Mouse (Mus musculus): ENCODE measurements at regions not wholly inside any gene's neighbourhood (a gene's known extent, or its start where the extent isn't known, plus 50 kb on each side); places are given as distances from the start of the nearest gene placed in this dataset.
A peak's percentile ranks its signal among the peaks of the same experiment; 100 is the strongest.

GRCm38 (mm10) chr2:123486681-123487080 lies 603.1 kb upstream of the Sema6d start:
- no peak for DNase-seq

DNA sequence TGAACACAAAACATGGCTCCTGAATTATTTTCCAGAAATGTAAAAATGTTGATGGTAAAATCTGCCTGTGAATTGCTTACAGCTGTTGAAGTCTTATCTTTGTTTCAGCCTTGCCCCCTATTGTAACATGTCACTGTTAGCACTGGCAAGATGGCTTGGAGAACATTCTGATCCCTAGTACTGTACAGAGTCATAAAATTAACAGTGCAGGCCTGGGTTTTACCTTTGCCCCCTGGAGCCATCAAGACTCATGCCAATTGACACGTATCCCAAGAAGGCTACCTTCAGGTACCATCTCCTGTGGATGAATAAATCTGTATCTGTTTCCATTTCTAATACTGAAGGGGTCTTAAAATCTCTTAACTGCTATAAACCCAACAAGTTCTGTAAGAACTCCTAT lies 583.6 kb upstream of the Sema6d start:
- DNase-seq = no peak

- DNase-seq = no peak
These were observed 582.7 kb upstream of the Sema6d start for GRCm38 (mm10) chr2:123507095-123507494.

DNA sequence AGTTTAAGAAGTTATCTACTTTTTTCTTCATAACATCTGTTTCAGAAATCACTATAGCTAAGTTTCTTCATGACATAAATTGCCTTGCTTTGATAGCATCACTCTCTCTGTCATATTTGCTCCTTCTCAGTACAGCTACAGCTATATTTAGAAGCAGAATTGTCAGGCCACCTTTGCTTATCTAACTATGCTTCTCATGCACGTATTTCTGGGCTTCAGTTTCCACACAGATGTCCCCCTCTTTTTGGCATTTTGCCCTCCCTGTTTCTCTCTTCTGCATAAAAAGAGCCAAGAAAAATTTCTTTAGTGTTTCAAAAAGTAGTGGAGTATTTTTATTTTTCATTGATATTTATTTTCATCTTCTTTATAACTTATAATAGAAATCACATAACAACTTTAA lies 560.9 kb upstream of the Sema6d start:
- DNase-seq = no peak

DNA sequence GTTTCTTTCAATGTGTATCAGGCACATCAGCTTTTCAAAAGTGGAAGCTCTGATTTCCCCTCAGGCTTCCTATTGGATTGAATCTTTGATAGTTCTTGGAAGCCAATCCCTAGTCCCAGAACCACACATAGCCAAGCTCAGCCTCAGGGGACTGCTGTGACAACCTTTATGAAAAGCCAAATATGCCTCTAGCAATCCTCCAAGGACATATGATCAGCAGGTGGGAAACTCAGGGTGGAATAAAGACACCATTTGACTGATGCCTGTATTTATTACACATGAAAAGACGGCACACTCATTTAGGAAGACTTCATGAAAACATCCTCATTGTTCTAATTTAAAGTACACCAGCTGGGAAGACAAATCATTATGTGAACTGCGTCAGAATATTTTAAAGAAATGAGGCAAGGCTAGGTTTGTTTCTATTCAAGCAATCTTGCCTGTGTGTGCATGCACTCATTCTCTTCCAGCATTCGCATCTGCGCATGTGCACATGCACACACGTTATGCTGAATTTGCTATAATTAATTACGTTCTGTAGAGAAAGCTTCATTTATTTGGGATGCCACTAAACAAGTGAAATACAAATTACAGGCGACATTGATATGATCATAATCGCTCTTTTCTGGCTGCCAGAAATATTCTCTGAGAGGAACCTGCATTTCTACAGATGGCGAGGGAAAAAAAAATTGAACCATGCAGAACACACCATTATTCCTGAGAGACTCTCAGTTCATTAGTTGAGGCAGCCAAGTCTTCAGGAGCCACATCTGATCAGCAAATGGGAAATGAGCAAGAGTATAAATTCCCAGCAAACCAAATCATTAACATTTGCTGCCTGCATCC lies 556.6 kb upstream of the Sema6d start:
- DNase-seq = no peak

- peak; percentile 9 for DNase-seq
These were observed 538.4 kb upstream of the Sema6d start for GRCm38 (mm10) chr2:123551249-123551850.

DNA sequence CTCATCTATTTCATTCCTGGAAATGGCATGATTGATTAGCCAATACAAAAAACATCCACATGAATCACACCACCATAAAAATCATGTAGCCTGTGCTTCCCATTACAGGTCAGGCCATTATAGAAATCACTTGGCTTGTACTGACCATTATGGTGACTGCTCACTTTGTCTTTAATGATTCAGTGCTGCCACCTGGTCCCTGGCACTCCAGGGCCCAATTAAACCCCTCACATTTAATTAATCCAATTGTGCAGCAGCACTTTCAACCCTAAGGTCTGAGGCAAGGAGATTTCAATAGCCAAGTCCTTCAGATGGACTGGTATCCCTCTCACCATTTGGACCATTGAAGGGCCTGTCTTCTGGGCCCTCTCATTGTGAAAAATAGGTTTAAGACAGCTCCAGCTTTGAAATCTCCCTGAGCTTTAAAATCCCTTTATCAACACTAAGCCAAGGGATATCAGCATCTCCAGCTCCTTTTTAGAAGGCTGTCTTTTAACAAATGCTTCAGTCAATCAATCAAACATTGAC lies 531.6 kb upstream of the Sema6d start:
- DNase-seq = no peak
